Mouse (Mus musculus): ENCODE measurements around the gene Fcho1. TPM values are rescaled to one million over a fixed set of nuclear protein-coding genes. Genes with fewer than 3 reads are reported as not detected.
"Not testable (repeated sequence)": the region's sequence is repeated elsewhere in the genome, so short reads cannot be mapped to it uniquely, and the experiment has no call there.

Fcho1 gene
- total and polyA plus RNA-seq, 3 experiments: 7.6 to 27.3 (median 14.0) TPM

- DNase-seq (ENCODE audit: low spot score) (no peak), ATAC-seq (ENCODE audit: extremely low read depth, insufficient number of reproducible peaks, low FRiP score, poor library complexity, severe bottlenecking) (no peak)
- Histone ChIP-seq H3K4me1 (ENCODE audit: insufficient read depth, low read depth, low read length) (no peaks in the 10 kb centered on the region), H3K4me3 (ENCODE audit: low read depth, low read length) (no peak overlapping the region), H3K27me3 (ENCODE audit: insufficient read depth, low read length) (peaks cover 9% of the 10 kb centered on the region; the same call in 1 of the 2 replicates), H3K9me3 (replicated peaks) (peaks cover 2% of the 10 kb centered on the region; the same call in 1 of the 2 replicates), H3K36me3 (replicated peaks) (no peaks in the 10 kb centered on the region)
- TF ChIP-seq CTCF (IDR thresholded peaks at IDR 0.05; ENCODE audit: low read depth, low read length): no peak
- no peak for TF ChIP-seq POLR2AphosphoS5 (IDR thresholded peaks at IDR 0.05; ENCODE audit: insufficient replicate concordance, low read depth, low read length)
Measured at GRCm38 (mm10) chr8:71745322-71745721, 19.8 kb upstream of the Fcho1 start.

GRCm38 (mm10) chr8:71742783-71743182 is 17.3 kb upstream of the Fcho1 start:
- TF ChIP-seq TAL1 (conservative IDR thresholded peaks at IDR 0.05; ENCODE audit: low read depth, low read length): no peak
- no peak for TF ChIP-seq GATA2 (IDR thresholded peaks at IDR 0.05; ENCODE audit: borderline replicate concordance, low read depth, low read length)
- TF ChIP-seq CTCF (IDR thresholded peaks at IDR 0.05; ENCODE audit: low read depth, low read length): no peak
- TF ChIP-seq GATA1 (IDR thresholded peaks at IDR 0.05; ENCODE audit: borderline replicate concordance, low read length): no peak
- ATAC-seq (ENCODE audit: extremely low read depth, insufficient number of reproducible peaks, low FRiP score, poor library complexity, severe bottlenecking) (no peak), DNase-seq (ENCODE audit: low spot score) (no peak)

GRCm38 (mm10) chr8:71741687-71742114 is 16.2 kb upstream of the Fcho1 start:
- Histone ChIP-seq H3K4me1 (ENCODE audit: insufficient read depth, low read depth, low read length) (no peaks in the 10 kb centered on the region), H3K27me3 (ENCODE audit: insufficient read depth, low read length) (peaks cover 9% of the 10 kb centered on the region; the same call in 1 of the 2 replicates), H3K4me3 (ENCODE audit: low read depth, low read length) (no peak overlapping the region), H3K9me3 (replicated peaks) (no peaks in the 10 kb centered on the region), H3K36me3 (replicated peaks) (no peaks in the 10 kb centered on the region)
- ATAC-seq (ENCODE audit: extremely low read depth, insufficient number of reproducible peaks, low FRiP score, poor library complexity, severe bottlenecking) (no peak), DNase-seq (ENCODE audit: low spot score) (no peak)
- no peak for TF ChIP-seq GATA2 (IDR thresholded peaks at IDR 0.05; ENCODE audit: borderline replicate concordance, low read depth, low read length)
- TF ChIP-seq GATA1 (IDR thresholded peaks at IDR 0.05; ENCODE audit: borderline replicate concordance, low read length): no peak
- TF ChIP-seq TAL1 (conservative IDR thresholded peaks at IDR 0.05; ENCODE audit: low read depth, low read length): no peak
- no peak for TF ChIP-seq CTCF (IDR thresholded peaks at IDR 0.05; ENCODE audit: low read depth, low read length)
- no peak for TF ChIP-seq POLR2AphosphoS5 (IDR thresholded peaks at IDR 0.05; ENCODE audit: insufficient replicate concordance, low read depth, low read length)

More at GRCm38 (mm10) chr8:71742783-71743182, 17.3 kb upstream of the Fcho1 start:
- H3K4me3 ChIP-seq (ENCODE audit: low read depth, low read length): no peak overlapping the region
- H3K36me3 ChIP-seq (replicated peaks): no peaks in the 10 kb centered on the region
- H3K4me1 ChIP-seq (ENCODE audit: insufficient read depth, low read depth, low read length): no peaks in the 10 kb centered on the region
- peaks cover 9% of the 10 kb centered on the region; the same call in 1 of the 2 replicates for H3K27me3 ChIP-seq (ENCODE audit: insufficient read depth, low read length)
- no peaks in the 10 kb centered on the region for H3K9me3 ChIP-seq (replicated peaks)

GRCm38 (mm10) chr8:71741226-71741625 is 15.7 kb upstream of the Fcho1 start:
- H3K4me3 ChIP-seq (ENCODE audit: low read depth, low read length): no peak overlapping the region

GRCm38 (mm10) chr8:71738316-71738715 is 12.8 kb upstream of the Fcho1 start:
- H3K9me3 ChIP-seq (replicated peaks); H3K36me3 ChIP-seq (replicated peaks); DNase-seq (ENCODE audit: low spot score); H3K27me3 ChIP-seq (ENCODE audit: insufficient read depth, low read length); H3K4me1 ChIP-seq (ENCODE audit: insufficient read depth, low read depth, low read length); ATAC-seq (ENCODE audit: extremely low read depth, insufficient number of reproducible peaks, low FRiP score, poor library complexity, severe bottlenecking); H3K4me3 ChIP-seq (ENCODE audit: low read depth, low read length): not testable (repeated sequence)

More at GRCm38 (mm10) chr8:71741226-71741625, 15.7 kb upstream of the Fcho1 start:
- TF ChIP-seq POLR2AphosphoS5 (IDR thresholded peaks at IDR 0.05; ENCODE audit: insufficient replicate concordance, low read depth, low read length): no peak
- Histone ChIP-seq H3K36me3 (replicated peaks) (no peaks in the 10 kb centered on the region), H3K4me1 (ENCODE audit: insufficient read depth, low read depth, low read length) (no peaks in the 10 kb centered on the region), H3K9me3 (replicated peaks) (no peaks in the 10 kb centered on the region), H3K27me3 (ENCODE audit: insufficient read depth, low read length) (peaks cover 9% of the 10 kb centered on the region; the same call in 1 of the 2 replicates)
- DNase-seq (ENCODE audit: low spot score) (no peak), ATAC-seq (ENCODE audit: extremely low read depth, insufficient number of reproducible peaks, low FRiP score, poor library complexity, severe bottlenecking) (no peak)

GRCm38 (mm10) chr8:71731652-71732230 is 6.2 kb upstream of the Fcho1 start:
- H3K4me1 ChIP-seq (ENCODE audit: insufficient read depth, low read depth, low read length): peaks cover 2% of the 10 kb centered on the region; the same call in 1 of the 2 replicates
- no peak overlapping the region for H3K4me3 ChIP-seq (ENCODE audit: low read depth, low read length)
- DNase-seq (ENCODE audit: low spot score) (no peak), ATAC-seq (ENCODE audit: extremely low read depth, insufficient number of reproducible peaks, low FRiP score, poor library complexity, severe bottlenecking) (no peak)
- peaks cover 26% of the 10 kb centered on the region for H3K27me3 ChIP-seq (ENCODE audit: insufficient read depth, low read length)
- H3K36me3 ChIP-seq (replicated peaks): no peaks in the 10 kb centered on the region
- no peak for TF ChIP-seq CTCF (IDR thresholded peaks at IDR 0.05; ENCODE audit: low read depth, low read length)
- no peak for TF ChIP-seq POLR2AphosphoS5 (IDR thresholded peaks at IDR 0.05; ENCODE audit: insufficient replicate concordance, low read depth, low read length)
- no peak for TF ChIP-seq GATA1 (IDR thresholded peaks at IDR 0.05; ENCODE audit: borderline replicate concordance, low read length)
- TF ChIP-seq GATA2 (IDR thresholded peaks at IDR 0.05; ENCODE audit: borderline replicate concordance, low read depth, low read length): no peak
- TF ChIP-seq TAL1 (conservative IDR thresholded peaks at IDR 0.05; ENCODE audit: low read depth, low read length): no peak
- H3K9me3 ChIP-seq (replicated peaks): no peaks in the 10 kb centered on the region

All from G1E (cell line).